Mouse (Mus musculus) monocyte, adult 5-6 weeks (primary cell): ENCODE data around the gene Cacng4. TPM values are rescaled to one million over a fixed set of nuclear protein-coding genes. Genes with fewer than 3 reads are reported as not detected.

Experiments
- ATAC-seq: fragments of 153-309, 156-312 bp; replicated peaks from 2 replicates; pipeline ENCODE4 v1.8.0; 2017; ENCODE audit warnings: mild to moderate bottlenecking; ENCODE audit not compliant: low TSS enrichment, insufficient number of reproducible peaks, severe bottlenecking, poor library complexity, low FRiP score
- total RNA-seq: library from RNA; stranded (forward); fragments of 200-1000, 200-491, 200-594 nt; gene quantifications from 3 replicates; pipeline ENCODE4 v1.2.3, GENCODE M21; 2017

Cacng4 gene
- total RNA-seq, 1 experiment from 2014 or later, result not detected

GRCm38 (mm10) chr11:107728073-107728863 is 66.1 kb downstream of the Cacng4 start:
- no peak for ATAC-seq

GRCm38 (mm10) chr11:107724603-107725002 is 69.8 kb downstream of the Cacng4 start:
- no peak for ATAC-seq

GRCm38 (mm10) chr11:107721057-107721456 is 73.3 kb downstream of the Cacng4 start:
- ATAC-seq, result no peak

GRCm38 (mm10) chr11:107720264-107721021 is 73.9 kb downstream of the Cacng4 start:
- no peak for ATAC-seq

GRCm38 (mm10) chr11:107716332-107716938 is 77.9 kb downstream of the Cacng4 start, which contains the start of gene Cacng1:
Gene Cacng1 (minus strand): TSS chr11:107716522.
- ATAC-seq, result no peak

GRCm38 (mm10) chr11:107714368-107714767 is 80.0 kb downstream of the Cacng4 start:
- no peak for ATAC-seq

GRCm38 (mm10) chr11:107710379-107710778 is 84.0 kb downstream of the Cacng4 start:
- no peak for ATAC-seq

- ATAC-seq, result no peak
These were observed 86.3 kb downstream of the Cacng4 start for GRCm38 (mm10) chr11:107707897-107708610.

- no peak for ATAC-seq
These were observed 88.8 kb downstream of the Cacng4 start for GRCm38 (mm10) chr11:107705476-107706074.

GRCm38 (mm10) chr11:107705060-107705459 is 89.3 kb downstream of the Cacng4 start:
- no peak for ATAC-seq

GRCm38 (mm10) chr11:107703272-107704134 is 90.9 kb downstream of the Cacng4 start:
- no peak for ATAC-seq

GRCm38 (mm10) chr11:107699967-107700366 is 94.4 kb downstream of the Cacng4 start:
- no peak for ATAC-seq

GRCm38 (mm10) chr11:107693338-107693737 is 101.0 kb downstream of the Cacng4 start:
- ATAC-seq, result no peak

- ATAC-seq, result no peak
These were observed 102.8 kb downstream of the Cacng4 start for GRCm38 (mm10) chr11:107691569-107691968.

- no peak for ATAC-seq
These were observed 105.9 kb downstream of the Cacng4 start for GRCm38 (mm10) chr11:107688480-107688879.

GRCm38 (mm10) chr11:107686290-107686689 is 108.1 kb downstream of the Cacng4 start:
- ATAC-seq, result no peak

GRCm38 (mm10) chr11:107683544-107684465 is 110.6 kb downstream of the Cacng4 start:
- ATAC-seq, result no peak
